Mouse (Mus musculus) layer of hippocampus, postnatal 25 days (tissue): ENCODE measurements around the gene Jmjd7. TPM values are rescaled to one million over a fixed set of nuclear protein-coding genes. Genes with fewer than 3 reads are reported as not detected.

ENCODE experiments used
- DNase-seq, 2 experiments: peaks; one replicate each; pipeline ENCODE4 v3.0.0; 2022; ENCODE audit warnings: mixed read lengths in 2 of 2, low spot score in 1 of 2; ENCODE audit errors: extremely low spot score in 1 of 2
- total RNA-seq, 2 experiments: library from RNA; stranded (reverse); gene quantifications; 2 replicates each; pipeline ENCODE4 v1.2.3; 2021

The Jmjd7 gene
- 1 to 10 TPM; 4.2 to 5.3 TPM for total RNA-seq

- DNase-seq: peak; percentile 73 to 86
Observed at GRCm38 (mm10) chr2:120026984-120027949, at the start of gene Jmjd7, which contains the start of gene Gm28042. TSS of gene Jmjd7 (plus strand) at chr2:120027483. TSS of gene Gm28042 (plus strand) at chr2:120027493.

GRCm38 (mm10) chr2:119980343-119980986 is 46.8 kb upstream of the Jmjd7 start:
- no peak for DNase-seq

- no peak for DNase-seq
Observed at GRCm38 (mm10) chr2:119981631-119982030, 45.7 kb upstream of the Jmjd7 start.

GRCm38 (mm10) chr2:119985871-119986270 is 41.4 kb upstream of the Jmjd7 start:
- no peak for DNase-seq

- DNase-seq: no peak
Observed at GRCm38 (mm10) chr2:119986369-119986768, 40.9 kb upstream of the Jmjd7 start.

- DNase-seq: no peak
Observed at GRCm38 (mm10) chr2:119987441-119987840, 39.8 kb upstream of the Jmjd7 start.

- no peak for DNase-seq
Observed at GRCm38 (mm10) chr2:119988952-119989351, 38.3 kb upstream of the Jmjd7 start.

GRCm38 (mm10) chr2:119990881-119991280 is 36.4 kb upstream of the Jmjd7 start:
- DNase-seq: no peak

- DNase-seq: no peak
Observed at GRCm38 (mm10) chr2:119992349-119992748, 34.9 kb upstream of the Jmjd7 start.

- no peak for DNase-seq
Observed at GRCm38 (mm10) chr2:119993515-119993914, 33.8 kb upstream of the Jmjd7 start.

GRCm38 (mm10) chr2:119994839-119995238 is 32.4 kb upstream of the Jmjd7 start:
- no peak for DNase-seq

GRCm38 (mm10) chr2:119995391-119996281 is 31.6 kb upstream of the Jmjd7 start:
- no peak for DNase-seq

GRCm38 (mm10) chr2:119997354-119997753 is 29.9 kb upstream of the Jmjd7 start:
- no peak for DNase-seq

GRCm38 (mm10) chr2:119999731-120000130 is 27.6 kb upstream of the Jmjd7 start:
- DNase-seq: no peak

- no peak for DNase-seq
Observed at GRCm38 (mm10) chr2:120000882-120001584, 26.2 kb upstream of the Jmjd7 start.

- DNase-seq: no peak
Observed at GRCm38 (mm10) chr2:120001956-120002355, 25.3 kb upstream of the Jmjd7 start.

- DNase-seq: no peak
Observed at GRCm38 (mm10) chr2:120003970-120004369, 23.3 kb upstream of the Jmjd7 start.

- no peak for DNase-seq
Observed at GRCm38 (mm10) chr2:120006696-120007095, 20.6 kb upstream of the Jmjd7 start.

GRCm38 (mm10) chr2:120007680-120008210 is 19.5 kb upstream of the Jmjd7 start:
- no peak for DNase-seq

- no peak for DNase-seq
Observed at GRCm38 (mm10) chr2:120008672-120009071, 18.6 kb upstream of the Jmjd7 start.
